Mouse (Mus musculus) gastrocnemius, postnatal 10 days (tissue): ENCODE measurements at regions not wholly inside any gene's neighbourhood (a gene's known extent, or its start where the extent isn't known, plus 50 kb on each side); places are given as distances from the start of the nearest gene placed in this dataset.

ENCODE experiments used
- DNase-seq: peaks from one replicate; pipeline ENCODE4 v3.0.0; 2021; ENCODE audit warnings: mixed read lengths

DNA sequence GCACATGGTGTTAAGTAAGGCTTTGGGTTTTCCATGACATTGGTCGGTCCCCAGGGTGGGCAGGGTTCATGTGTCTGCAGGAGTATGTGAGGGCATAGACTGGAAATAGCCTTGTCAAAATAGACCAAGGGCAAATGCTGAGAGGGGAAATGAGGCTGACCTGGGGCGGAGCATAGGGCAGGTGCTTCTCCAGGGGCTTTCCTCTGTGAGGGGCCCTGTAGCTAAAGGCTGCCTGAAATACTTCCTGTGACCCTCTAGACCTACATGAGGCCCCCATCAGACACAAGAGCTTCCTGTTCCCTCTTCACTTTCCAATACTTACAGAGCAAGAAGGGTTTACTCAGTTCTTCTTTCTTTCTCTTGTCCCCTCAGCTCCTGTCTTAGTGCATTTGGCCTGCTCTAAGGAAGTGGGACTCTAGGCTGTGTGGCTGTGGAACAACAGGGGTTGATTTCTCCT, 1258.7 kb upstream of the A1bg start:
- no peak for DNase-seq

DNA sequence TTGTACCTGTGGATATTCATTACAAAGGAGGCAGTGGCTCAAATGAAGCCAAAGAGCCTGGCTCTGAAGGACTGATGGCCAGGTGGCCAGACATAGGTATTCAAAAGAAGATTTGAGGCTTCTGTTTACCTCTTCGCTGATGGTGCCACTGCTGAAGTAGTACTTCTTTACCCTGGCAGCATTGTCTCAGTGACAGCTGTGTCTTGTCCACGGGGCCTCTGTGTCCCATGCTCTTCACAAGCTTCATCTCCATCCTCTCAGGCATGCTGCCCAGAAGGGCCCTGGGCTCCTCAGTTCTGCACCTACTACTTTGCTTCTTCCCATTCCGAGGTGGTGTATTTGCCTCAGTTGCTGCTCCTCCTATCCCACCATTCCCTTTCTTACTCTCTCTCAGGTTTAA, 1257.9 kb upstream of the A1bg start:
- DNase-seq, result no peak

- DNase-seq, result no peak
Observed at GRCm38 (mm10) chr15:62179801-62180200, 1257.0 kb upstream of the A1bg start.

GRCm38 (mm10) chr15:62178568-62178967, 1255.8 kb upstream of the A1bg start:
- DNase-seq, result no peak

DNA sequence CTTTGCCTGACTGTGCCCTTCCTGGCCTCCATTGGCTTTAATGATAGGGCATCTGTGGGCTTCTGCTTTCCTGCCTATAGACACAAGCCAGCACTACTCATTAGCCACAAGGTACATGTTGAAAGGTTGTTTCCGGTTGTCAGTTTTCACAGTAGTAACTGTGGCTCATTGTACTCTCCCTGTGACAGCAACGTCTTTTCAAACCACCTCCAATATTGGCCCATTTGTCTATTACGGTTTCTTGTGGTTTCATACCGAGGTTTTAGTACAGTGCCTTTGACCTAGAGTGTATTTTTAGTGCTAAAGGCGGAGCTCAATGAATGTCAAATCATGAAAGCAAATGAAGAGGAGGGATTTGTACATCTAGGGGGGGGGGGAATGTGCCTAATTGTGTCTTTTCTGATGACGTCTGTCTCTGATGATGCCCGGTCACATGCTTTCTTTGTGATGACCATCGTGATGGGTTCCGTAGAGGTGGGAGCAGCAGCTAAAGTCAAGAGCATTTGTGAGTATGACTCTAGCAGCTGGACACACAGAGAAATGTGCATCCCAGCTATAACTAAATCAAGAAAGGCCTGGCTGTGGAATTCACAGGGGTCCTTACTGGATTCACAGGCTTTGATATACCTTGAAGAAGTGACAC, 1255.1 kb upstream of the A1bg start:
- DNase-seq, result no peak

DNA sequence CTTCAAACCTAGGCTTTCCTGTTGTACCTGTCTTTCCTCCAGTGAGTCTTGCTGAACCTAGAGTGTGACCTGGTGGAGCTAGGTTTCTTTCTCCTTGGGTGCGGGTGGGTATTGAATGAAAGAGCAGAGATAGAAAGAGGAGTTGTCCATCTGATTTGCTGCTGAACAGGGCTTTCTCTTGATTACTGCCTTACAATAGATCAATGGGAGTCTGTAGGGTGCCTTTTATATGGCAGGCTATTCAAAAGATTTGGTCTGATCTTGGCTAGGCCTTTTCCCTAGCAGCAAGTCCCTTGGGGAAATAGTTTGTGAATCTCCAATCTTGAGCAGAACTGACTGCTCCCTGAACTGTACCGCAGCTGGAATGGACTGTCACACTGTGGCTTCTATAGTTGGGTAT, 1253.3 kb upstream of the A1bg start:
- no peak for DNase-seq

DNA sequence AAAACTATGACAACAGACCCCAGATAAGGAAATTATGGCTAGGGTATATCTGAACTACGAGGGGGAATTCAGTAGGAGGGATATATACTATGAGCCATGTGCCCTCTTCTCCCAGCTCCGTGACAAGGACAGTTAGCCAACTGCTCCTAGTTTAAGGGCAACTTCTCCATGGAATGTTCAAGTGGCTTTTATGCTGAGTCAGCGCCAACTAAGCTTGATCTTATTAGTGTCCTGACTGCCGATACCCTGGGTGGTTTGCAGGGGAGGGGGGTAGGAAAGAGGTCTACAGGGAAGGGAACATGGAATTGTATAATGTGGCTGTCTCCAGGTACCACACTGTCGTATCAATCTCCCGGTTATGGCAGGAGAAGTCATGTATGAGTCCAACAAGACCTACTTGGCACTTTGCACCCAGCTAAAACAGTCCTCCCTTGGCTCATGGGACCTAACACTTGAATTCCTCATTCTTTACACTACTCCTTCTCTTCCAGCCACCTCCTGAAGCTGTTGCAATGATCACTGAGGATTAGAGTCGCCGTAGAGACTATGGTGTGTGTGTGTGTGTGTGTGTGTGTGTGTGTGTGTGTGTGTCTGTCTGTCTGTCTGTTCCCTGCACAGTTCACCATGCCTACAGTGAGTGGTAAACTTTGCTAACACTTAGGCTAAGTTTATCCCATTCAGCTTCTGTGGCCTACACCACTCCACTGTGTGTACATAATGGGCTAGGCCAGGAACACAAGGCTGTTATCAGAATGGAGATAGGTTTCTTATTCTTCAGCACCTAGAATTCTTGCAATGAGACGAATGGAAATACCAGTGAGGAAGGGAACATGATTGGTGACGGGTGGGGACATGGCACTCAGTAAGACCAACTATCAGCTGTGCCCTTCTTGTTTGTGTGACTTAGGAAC, 1251.1 kb upstream of the A1bg start:
- no peak for DNase-seq

- no peak for DNase-seq
Observed at GRCm38 (mm10) chr15:62171632-62172031, 1248.8 kb upstream of the A1bg start.

GRCm38 (mm10) chr15:62171167-62171566, 1248.4 kb upstream of the A1bg start:
- no peak for DNase-seq

DNA sequence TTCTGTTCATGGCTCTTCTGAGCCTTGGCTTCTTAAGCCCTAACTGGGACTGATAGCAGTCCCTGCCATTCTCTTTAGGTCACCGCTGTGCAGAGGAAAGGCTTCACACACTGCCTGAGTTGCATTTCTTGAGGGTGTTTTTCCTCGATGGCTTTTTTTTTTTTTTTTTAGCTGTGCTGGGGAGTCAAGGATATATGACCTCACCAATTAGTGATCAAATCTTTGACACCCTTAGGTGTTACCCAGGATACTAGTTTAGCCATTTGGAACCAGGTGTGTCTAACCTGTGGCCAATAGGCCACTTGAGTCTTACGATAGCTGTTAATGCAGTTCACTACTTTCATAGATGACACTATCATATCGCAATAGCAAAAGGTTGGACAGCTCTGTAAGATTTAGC, 1247.5 kb upstream of the A1bg start:
- DNase-seq, result no peak

- DNase-seq, result no peak
Observed at GRCm38 (mm10) chr15:62169591-62170019, 1246.8 kb upstream of the A1bg start.

GRCm38 (mm10) chr15:62168958-62169590, 1246.3 kb upstream of the A1bg start:
- no peak for DNase-seq

DNA sequence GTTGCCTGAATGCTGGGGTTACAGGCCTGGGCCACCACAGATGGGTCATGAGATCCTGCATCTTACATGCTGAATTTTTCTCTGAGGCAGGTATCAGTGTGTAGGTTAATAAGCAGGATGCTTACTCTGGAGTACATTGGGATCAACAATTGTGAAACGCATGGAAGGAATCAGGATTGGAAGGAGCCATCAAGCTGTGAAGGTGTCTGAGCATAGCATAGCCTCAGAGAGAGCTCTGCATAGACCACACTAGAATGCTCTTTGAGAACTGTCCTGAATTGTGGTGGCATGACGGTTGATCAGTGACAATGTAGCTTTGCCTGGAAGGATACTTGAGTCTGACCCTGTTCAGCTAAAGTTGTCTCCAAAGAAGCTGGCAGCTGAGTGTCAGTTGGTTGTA, 1245.7 kb upstream of the A1bg start:
- no peak for DNase-seq

GRCm38 (mm10) chr15:62166786-62167185, 1244.0 kb upstream of the A1bg start:
- DNase-seq, result no peak

GRCm38 (mm10) chr15:62165826-62166500, 1243.2 kb upstream of the A1bg start:
- no peak for DNase-seq

GRCm38 (mm10) chr15:62164766-62165410, 1242.1 kb upstream of the A1bg start:
- DNase-seq, result no peak

GRCm38 (mm10) chr15:62163203-62163602, 1240.4 kb upstream of the A1bg start:
- no peak for DNase-seq

DNA sequence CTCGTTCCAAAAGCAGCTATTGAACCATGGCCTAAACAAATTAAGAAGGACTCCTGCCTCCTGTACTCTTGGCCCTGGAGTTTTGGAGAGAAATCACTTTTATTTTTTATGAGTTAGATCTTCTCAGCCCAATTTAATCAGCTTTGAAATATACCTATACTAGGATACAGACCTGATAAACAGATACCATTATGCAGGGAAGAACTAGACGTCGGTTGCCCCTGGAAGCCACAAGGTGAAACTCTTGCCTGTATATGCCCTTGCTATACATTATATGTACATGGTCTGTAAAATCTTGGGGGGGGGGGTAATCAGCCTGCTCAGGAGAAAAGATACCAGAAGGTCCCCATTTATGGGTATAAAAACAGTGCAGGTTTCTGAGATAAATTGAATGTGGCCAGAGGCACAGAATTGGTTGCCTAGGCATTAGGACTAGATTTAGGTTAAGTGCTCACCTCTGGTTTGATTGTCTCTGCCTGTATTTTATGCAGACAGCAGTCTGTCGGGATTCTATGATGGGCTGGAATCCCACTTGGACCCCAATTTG, 1239.9 kb upstream of the A1bg start:
- no peak for DNase-seq

GRCm38 (mm10) chr15:62161975-62162647, 1239.3 kb upstream of the A1bg start:
- DNase-seq, result no peak

GRCm38 (mm10) chr15:62161061-62161460, 1238.2 kb upstream of the A1bg start:
- no peak for DNase-seq
